ENCODE assay signal across 8 mouse cellular contexts in genomic region chr7:109139405-109139804, GRCm38 (mm10). TPM values are rescaled to one million over a fixed set of nuclear protein-coding genes. Genes with fewer than 3 reads are reported as not detected.
DNase-seq lines count a peak whose midpoint lies in the region; ATAC-seq lines count a peak whose summit lies in the region.

No protein-coding gene starts in this region.

- no peaks in the 10 kb centered on the region for H3K4me1 ChIP-seq in intestine, embryonic 14.5 days (replicated peaks; ENCODE audit: control insufficient read depth, insufficient read depth, low read length)

- H3K9ac ChIP-seq in intestine, embryonic 14.5 days (ENCODE audit: low read length), result no peak overlapping the region

- H3K4me3 ChIP-seq in intestine, embryonic 14.5 days (ENCODE audit: low read depth, low read length), result no peak overlapping the region

- no peaks in the 10 kb centered on the region for H3K36me3 ChIP-seq in intestine, embryonic 14.5 days (ENCODE audit: control insufficient read depth, insufficient read depth, low read length)

- H3K27ac ChIP-seq in intestine, embryonic 14.5 days (ENCODE audit: low read depth), result no peak overlapping the region

- DNase-seq in adipocyte (ENCODE audit: low spot score), result peak; percentile 80
- DNase-seq in cerebellum, postnatal 4 days (ENCODE audit: low spot score in 2 of 2), result peak; percentile 89 to 91
- peak; percentile 84 for DNase-seq in gastrocnemius, postnatal 10 days
- DNase-seq in intestine, embryonic 14.5 days (ENCODE audit: low spot score), result peak; percentile 91
- DNase-seq in left cerebral cortex, adult 9 months (ENCODE audit: low spot score in 2 of 2), result peak; percentile 42 to 91
- DNase-seq in right cerebral cortex, postnatal 4 days, result peak; percentile 86
- DNase-seq in yolk sac, embryonic 10.5 days (ENCODE audit: low spot score), result peak; percentile 56

- H3K9me3 ChIP-seq in intestine, embryonic 14.5 days (ENCODE audit: control insufficient read depth, low read length), result no peaks in the 10 kb centered on the region

- WGBS in intestine, embryonic 14.5 days, result 10% methylated on average over 3 of the region's 3 CpGs

- ATAC-seq in intestine, embryonic 14.5 days (replicated peaks; ENCODE audit: low FRiP score, low TSS enrichment, low read depth), result peak; percentile 79
- peak; percentile 84 for ATAC-seq in megakaryocyte-erythroid progenitor cell, adult 5-6 weeks (replicated peaks; ENCODE audit: low FRiP score, low TSS enrichment, poor library complexity, severe bottlenecking)

- H3K27me3 ChIP-seq in intestine, embryonic 14.5 days (replicated peaks; ENCODE audit: control insufficient read depth, insufficient read depth, low read length), result no peaks in the 10 kb centered on the region; the same call in 1 of the 2 replicates

- no peak overlapping the region for H3K4me2 ChIP-seq in intestine, embryonic 14.5 days (ENCODE audit: low read length)

RNA-seq across cellular contexts. Expression of gene Lmo1, which starts 35.6 kb away (rescaled TPM):
- 1 to 10 TPM; 4.5 to 4.7 TPM for total RNA-seq in gastrocnemius, postnatal 10 days (2021)
- polyA plus RNA-seq in intestine, embryonic 14.5 days (2014; fragmentation: Nextera tagmentation; extraction: Ambion mirVana), result 1.7 and 2.9 TPM in 2 replicates
- total RNA-seq in megakaryocyte-erythroid progenitor cell, adult 5-6 weeks (2014; fragmentation: Nextera tagmentation), result not detected in 2 replicates
- not detected in 2 replicates for total RNA-seq in megakaryocyte-erythroid progenitor cell, adult 5-6 weeks (2017)

RNA-seq across cellular contexts. Expression of gene Ric3, which starts 56.3 kb away (rescaled TPM):
- 1 to 10 TPM; 1.1 to 1.4 TPM for total RNA-seq in gastrocnemius, postnatal 10 days (2021)
- polyA plus RNA-seq in intestine, embryonic 14.5 days (2014; fragmentation: Nextera tagmentation; extraction: Ambion mirVana), result 2.5 and 4.5 TPM in 2 replicates
- total RNA-seq in megakaryocyte-erythroid progenitor cell, adult 5-6 weeks (2014; fragmentation: Nextera tagmentation), result 1.2 TPM in 1 of 2 replicates, not detected in the other
- total RNA-seq in megakaryocyte-erythroid progenitor cell, adult 5-6 weeks (2017), result 0.11 and 0.75 TPM in 2 replicates

Comparison
In these comparisons a context has a peak if more than half of its experiments do, and no peak if none do; other contexts are left out.
1. RNA of gene Lmo1, which starts 35.6 kb away (total RNA-seq): 4.5 to 4.7 TPM in gastrocnemius, postnatal 10 days; not detected in megakaryocyte-erythroid progenitor cell, adult 5-6 weeks; every median in the first group is over 4 times any median in the second.
2. Peak in every context shown above with its lines, with median percentiles within 50 percentile points of each other: DNase-seq.